Mouse (Mus musculus) bone marrow, adult 2 months (tissue): ENCODE measurements around the gene Maco1.

Experiments
- CTCF ChIP-seq: fragments of 200-500 bp; IDR thresholded peaks from 2 replicates; pipeline ENCODE4 v1.5.1; 2011; ENCODE audit warnings: low read length, control low read depth; ENCODE audit not compliant: control insufficient read depth, insufficient read depth
- POLR2A ChIP-seq: fragments of 200-500 bp; IDR thresholded peaks from 2 replicates; pipeline ENCODE4 v1.6.1; 2011; ENCODE audit warnings: low read depth, mild to moderate bottlenecking, control low read depth, low read length, borderline replicate concordance; ENCODE audit not compliant: control insufficient read depth

DNA sequence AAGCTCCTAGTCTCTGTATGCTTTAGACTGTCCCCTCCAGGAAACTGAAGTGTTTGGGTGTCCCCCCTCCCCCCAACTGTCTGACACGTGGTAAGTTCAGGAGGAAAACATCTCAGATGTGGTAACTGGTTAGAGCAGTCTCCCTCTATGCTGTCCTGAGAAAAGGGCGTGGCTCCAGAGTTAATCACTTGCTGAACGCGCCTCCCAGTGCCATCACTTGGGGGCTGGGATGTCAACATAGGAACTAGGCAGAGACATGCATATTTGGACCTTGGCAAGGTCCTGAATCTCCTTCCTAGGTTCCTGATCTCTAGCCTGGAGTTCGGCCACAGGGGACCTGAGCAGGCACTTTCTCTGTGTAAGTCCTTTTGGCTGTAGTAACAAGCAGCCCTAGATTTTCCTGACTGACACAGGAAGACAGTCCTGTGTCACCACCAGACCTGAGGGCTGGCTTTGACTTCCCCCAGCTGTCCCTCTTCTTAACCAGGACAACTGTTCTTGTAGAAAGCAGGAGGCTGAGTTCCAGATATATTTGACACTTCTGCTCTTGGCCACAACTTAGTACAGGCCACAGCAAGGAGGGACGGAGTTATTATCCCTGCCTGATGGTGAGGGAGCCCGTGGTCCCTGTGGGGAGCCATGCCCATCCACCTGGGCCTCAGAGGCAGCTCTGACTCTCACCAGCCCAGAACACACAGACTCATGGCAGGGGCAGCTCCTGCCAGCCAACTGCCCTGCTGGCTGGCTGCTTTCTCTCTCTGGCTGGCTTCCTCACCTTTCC is 56.4 kb downstream of the Maco1 start:
- TF ChIP-seq CTCF (no peak), POLR2A (no peak)
